Comparison of ENCODE assay signal across 17 mouse cellular contexts in genomic region chr9:47391669-47392068, GRCm38 (mm10).
"Had no signal": no experiment of that assay in that cellular context is flagged by ENCODE, and none has a peak within 500 bp of the region (broad histone marks: within the 10 kb centered on the region; RNA-seq: fewer than 3 reads in every experiment).

No protein-coding gene starts in this region.

- H3K4me1 ChIP-seq: liver, embryonic 13.5 days; liver, embryonic 15.5 days; megakaryocyte, embryonic 14.5 days had no signal

- H3K27me3 ChIP-seq: liver, embryonic 13.5 days; megakaryocyte, embryonic 14.5 days; neural tube, embryonic 12.5 days; stomach, embryonic 15.5 days had no signal

- ATAC-seq: liver, postnatal 0 days; midbrain, embryonic 13.5 days; midbrain, embryonic 15.5 days had no signal

- H3K9me3 ChIP-seq: liver, embryonic 13.5 days; liver, embryonic 15.5 days; midbrain, embryonic 13.5 days; midbrain, embryonic 15.5 days; neural tube, embryonic 12.5 days; stomach, embryonic 15.5 days had no signal

- H3K36me3 ChIP-seq: liver, embryonic 13.5 days; liver, embryonic 15.5 days; midbrain, embryonic 13.5 days; midbrain, embryonic 15.5 days; neural tube, embryonic 12.5 days; stomach, embryonic 15.5 days had no signal

- H3K4me2 ChIP-seq: liver, embryonic 11.5 days; liver, embryonic 13.5 days; liver, embryonic 15.5 days; midbrain, embryonic 11.5 days; midbrain, embryonic 13.5 days; midbrain, embryonic 15.5 days; neural tube, embryonic 12.5 days; stomach, embryonic 15.5 days had no signal

- H3K9ac ChIP-seq: liver, embryonic 13.5 days; liver, embryonic 15.5 days; liver, postnatal 0 days; midbrain, embryonic 13.5 days; midbrain, embryonic 15.5 days; neural tube, embryonic 12.5 days; stomach, embryonic 15.5 days had no signal

- DNase-seq: liver, embryonic 13.5 days; liver, postnatal 0 days; lung, postnatal 14 days; right cerebral cortex, postnatal 14 days; thymus, adult 2 months; thymus, postnatal 25 days; thymus, postnatal 4 days had no signal

- H3K4me3 ChIP-seq: liver, embryonic 13.5 days; liver, embryonic 15.5 days; megakaryocyte, embryonic 14.5 days; midbrain, embryonic 13.5 days; midbrain, embryonic 15.5 days; neural tube, embryonic 12.5 days; stomach, embryonic 15.5 days had no signal

- H3K27ac ChIP-seq: liver, embryonic 13.5 days; liver, embryonic 15.5 days; macrophage; midbrain, embryonic 13.5 days; midbrain, embryonic 15.5 days; neural tube, embryonic 12.5 days; stomach, embryonic 15.5 days; stomach, postnatal 0 days had no signal
